Mouse (Mus musculus) adrenal gland, postnatal 10 days (tissue): ENCODE results near the gene Chil1. TPM values are rescaled to one million over a fixed set of nuclear protein-coding genes. Genes with fewer than 3 reads are reported as not detected.

ENCODE experiments used
- DNase-seq: peaks from one replicate; pipeline ENCODE4 v3.0.0; 2021; ENCODE audit warnings: mixed read lengths
- total RNA-seq, 2 experiments: library from RNA; stranded (reverse); gene quantifications; 2 replicates each; pipeline ENCODE4 v1.2.3; 2021

The Chil1 gene
- total RNA-seq, 2 experiments from 2014 or later: 1.4 to 2.4 TPM

- DNase-seq: no peak
Observed at GRCm38 (mm10) chr1:134173081-134173480, 8.9 kb upstream of the Chil1 start.

- DNase-seq: no peak
Observed at GRCm38 (mm10) chr1:134177976-134178375, 4.0 kb upstream of the Chil1 start.

- no peak for DNase-seq
Observed at GRCm38 (mm10) chr1:134184089-134184488, 2.1 kb downstream of the Chil1 start.

- no peak for DNase-seq
Observed at GRCm38 (mm10) chr1:134188217-134188616, 6.2 kb downstream of the Chil1 start.

GRCm38 (mm10) chr1:134188989-134189729, 7.2 kb downstream of the Chil1 start:
- no peak for DNase-seq

GRCm38 (mm10) chr1:134191192-134191591, 9.2 kb downstream of the Chil1 start:
- DNase-seq: no peak

- DNase-seq: no peak
Observed at GRCm38 (mm10) chr1:134192024-134192423, 10.0 kb downstream of the Chil1 start.

GRCm38 (mm10) chr1:134193126-134193525, 11.2 kb downstream of the Chil1 start, which contains the start of gene Mybph:
Mybph (plus strand) TSS chr1:134193448.
- DNase-seq: no peak

- no peak for DNase-seq
Observed at GRCm38 (mm10) chr1:134193674-134194197, 11.8 kb downstream of the Chil1 start.

GRCm38 (mm10) chr1:134194298-134195022, 12.5 kb downstream of the Chil1 start:
- no peak for DNase-seq

GRCm38 (mm10) chr1:134195117-134195516, 13.1 kb downstream of the Chil1 start:
- no peak for DNase-seq

GRCm38 (mm10) chr1:134195571-134195970, 13.6 kb downstream of the Chil1 start:
- DNase-seq: no peak

GRCm38 (mm10) chr1:134195979-134196378, 14.0 kb downstream of the Chil1 start:
- peak; percentile 51 for DNase-seq

- peak; percentile 90 for DNase-seq
Observed at GRCm38 (mm10) chr1:134196386-134196785, 14.4 kb downstream of the Chil1 start.

GRCm38 (mm10) chr1:134197325-134197982, 15.5 kb downstream of the Chil1 start:
- DNase-seq: no peak

GRCm38 (mm10) chr1:134198197-134198995, 16.4 kb downstream of the Chil1 start:
- no peak for DNase-seq

GRCm38 (mm10) chr1:134200481-134200880, 18.5 kb downstream of the Chil1 start:
- no peak for DNase-seq

GRCm38 (mm10) chr1:134200998-134201686, 19.2 kb downstream of the Chil1 start:
- no peak for DNase-seq

- DNase-seq: peak; percentile 77
Observed at GRCm38 (mm10) chr1:134201751-134202420, 19.9 kb downstream of the Chil1 start.

- no peak for DNase-seq
Observed at GRCm38 (mm10) chr1:134204230-134204629, 22.3 kb downstream of the Chil1 start.
